Mouse (Mus musculus) myocyte (in vitro differentiated cells): ENCODE data around the gene Wdr59.

Experiments used
- CEBPB ChIP-seq: IDR thresholded peaks from 2 replicates; pipeline ENCODE4 v1.6.1; 2011; ENCODE audit warnings: mild to moderate bottlenecking, moderate library complexity; ENCODE audit not compliant: poor library complexity, insufficient read depth, severe bottlenecking
- E2F4 ChIP-seq: IDR thresholded peaks from one replicate; pipeline ENCODE4 v1.6.1; 2011; ENCODE audit warnings: mild to moderate bottlenecking, control low read depth, moderate library complexity; ENCODE audit not compliant: insufficient read depth
- MAX ChIP-seq: IDR thresholded peaks from one replicate; pipeline ENCODE4 v1.6.1; 2011; ENCODE audit warnings: low read depth, mild to moderate bottlenecking, control low read depth
- MYOD1 ChIP-seq, 3 experiments: IDR thresholded peaks; one replicate each; pipeline ENCODE4 v1.6.1; 2011; ENCODE audit warnings: control low read depth in 2 of 3, low read depth in 2 of 3, mild to moderate bottlenecking in 2 of 3, moderate library complexity in 1 of 3; ENCODE audit not compliant: insufficient read length in 2 of 3, control insufficient read depth in 1 of 3
- POLR2AphosphoS2 ChIP-seq: IDR thresholded peaks from one replicate; pipeline ENCODE4 v1.6.1; 2011; ENCODE audit warnings: low read depth, control low read depth; ENCODE audit not compliant: insufficient read length
- SRF ChIP-seq: IDR thresholded peaks from one replicate; pipeline ENCODE4 v1.6.1; 2011; ENCODE audit warnings: low read depth; ENCODE audit not compliant: control insufficient read depth, insufficient read length
- TCF12 ChIP-seq: IDR thresholded peaks from one replicate; pipeline ENCODE4 v1.6.1; 2011; ENCODE audit warnings: mild to moderate bottlenecking, control low read depth; ENCODE audit not compliant: poor library complexity, insufficient read depth, severe bottlenecking

DNA sequence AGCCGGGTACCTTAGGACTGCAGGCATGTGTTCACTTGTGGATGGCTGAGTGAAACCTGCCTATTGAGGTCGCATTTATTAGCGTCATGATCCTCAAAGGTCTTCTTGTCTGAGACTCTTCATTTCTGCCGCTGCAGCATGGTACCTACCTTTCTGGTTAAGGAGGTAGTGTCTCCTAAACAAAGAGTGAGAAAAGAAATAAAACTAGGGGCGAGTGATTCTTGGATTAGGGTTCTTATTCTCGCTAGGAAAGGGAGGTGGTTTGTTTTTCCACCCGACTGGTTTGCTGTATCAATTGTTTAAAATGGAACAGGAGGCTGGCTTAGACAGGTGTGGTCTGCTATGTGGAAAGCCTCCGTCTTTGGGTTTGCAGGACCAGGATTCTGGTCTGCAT lies 15.9 kb upstream of the Wdr59 start:
- TF ChIP-seq MYOD1 (IDR thresholded peaks at IDR 0.05; ENCODE audit: control insufficient read depth in 1 of 3, insufficient read length in 2 of 3, low read depth in 2 of 3) (no peak), TCF12 (no peak), MAX (no peak), CEBPB (no peak), E2F4 (no peak), POLR2AphosphoS2 (no peak), SRF (no peak)
